Mouse (Mus musculus): ENCODE measurements around the gene Tagln3.

DNA sequence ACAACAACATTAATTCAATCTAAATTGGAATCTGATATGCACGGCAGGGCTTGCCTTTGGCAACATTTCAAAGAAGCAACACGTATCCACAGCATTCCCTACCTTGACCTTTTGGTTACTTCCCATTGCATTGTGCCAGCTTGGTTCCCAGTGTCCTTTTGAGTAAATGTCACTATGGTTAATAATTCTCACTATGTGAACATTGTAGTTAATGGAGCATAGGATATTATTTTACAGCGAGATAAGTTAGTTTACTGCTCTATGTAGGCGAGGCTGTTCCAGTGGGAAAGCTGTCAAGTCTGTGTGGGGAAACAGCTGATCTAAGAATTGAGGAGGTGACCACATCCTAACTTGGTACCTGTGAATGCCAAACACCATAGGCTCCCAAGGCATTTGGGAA lies 54.4 kb downstream of the Tagln3 start:
- TF ChIP-seq POLR2A (IDR thresholded peaks at IDR 0.05; ENCODE audit: borderline replicate concordance, insufficient read depth, low read length) (no peak), CTCF (IDR thresholded peaks at IDR 0.05; ENCODE audit: borderline replicate concordance, insufficient read depth, low read depth, low read length) (no peak)
